Mouse (Mus musculus) retina, postnatal 1 day (tissue): Measurements from ENCODE around the gene 1810046K07Rik.

ENCODE experiments used
- DNase-seq: peaks from one replicate; pipeline ENCODE4 v3.0.0-alpha.2; 2012

Gene 1810046K07Rik

DNA sequence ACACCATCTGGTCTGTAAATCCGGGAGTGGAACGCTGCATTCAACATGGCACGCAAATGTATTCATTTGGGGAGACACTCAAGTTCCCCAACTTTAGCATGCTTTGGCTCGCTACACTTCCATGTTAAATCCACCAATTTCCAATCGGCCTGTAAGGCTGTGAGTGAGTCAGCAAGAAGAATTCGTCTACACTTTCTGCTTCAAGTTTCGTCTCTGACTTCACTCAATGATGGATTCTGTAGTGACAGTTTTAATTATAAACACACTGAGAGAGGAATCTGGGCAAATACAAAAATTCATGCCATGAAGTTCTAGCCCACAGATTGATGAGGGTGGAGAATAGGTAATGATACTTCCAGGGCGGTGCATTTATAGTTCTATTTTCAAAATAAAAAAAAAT is 35.2 kb downstream of the 1810046K07Rik start:
- no peak for DNase-seq

GRCm38 (mm10) chr9:51292674-51293073 is 36.0 kb downstream of the 1810046K07Rik start:
- DNase-seq: peak; percentile 89

DNA sequence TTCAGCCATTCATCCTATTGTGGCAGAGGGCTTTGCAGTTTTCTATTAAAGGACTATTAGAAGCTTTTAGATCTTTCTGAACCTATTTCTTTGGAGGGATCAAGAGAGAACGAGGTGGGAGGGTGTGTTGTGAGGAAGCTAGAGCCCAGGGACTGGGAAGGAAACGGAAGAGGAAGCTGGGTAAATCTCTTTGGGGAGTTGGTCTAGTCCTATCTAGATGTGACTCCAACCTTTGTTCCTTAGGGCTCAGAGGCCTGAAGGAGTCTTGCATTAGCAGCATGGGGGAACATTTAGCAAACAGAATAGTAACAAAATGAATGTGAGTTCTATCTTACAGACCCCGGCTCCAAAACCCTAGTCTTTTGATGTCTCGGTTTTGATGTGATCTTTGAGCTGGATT is 37.7 kb downstream of the 1810046K07Rik start:
- no peak for DNase-seq

GRCm38 (mm10) chr9:51286079-51286478 is 42.6 kb downstream of the 1810046K07Rik start:
- DNase-seq: no peak

GRCm38 (mm10) chr9:51278500-51279381 is 50.0 kb downstream of the 1810046K07Rik start, which contains the start of gene Colca2:
Gene Colca2 (minus strand): TSS chr9:51278569.
- DNase-seq: peak; percentile 83

DNA sequence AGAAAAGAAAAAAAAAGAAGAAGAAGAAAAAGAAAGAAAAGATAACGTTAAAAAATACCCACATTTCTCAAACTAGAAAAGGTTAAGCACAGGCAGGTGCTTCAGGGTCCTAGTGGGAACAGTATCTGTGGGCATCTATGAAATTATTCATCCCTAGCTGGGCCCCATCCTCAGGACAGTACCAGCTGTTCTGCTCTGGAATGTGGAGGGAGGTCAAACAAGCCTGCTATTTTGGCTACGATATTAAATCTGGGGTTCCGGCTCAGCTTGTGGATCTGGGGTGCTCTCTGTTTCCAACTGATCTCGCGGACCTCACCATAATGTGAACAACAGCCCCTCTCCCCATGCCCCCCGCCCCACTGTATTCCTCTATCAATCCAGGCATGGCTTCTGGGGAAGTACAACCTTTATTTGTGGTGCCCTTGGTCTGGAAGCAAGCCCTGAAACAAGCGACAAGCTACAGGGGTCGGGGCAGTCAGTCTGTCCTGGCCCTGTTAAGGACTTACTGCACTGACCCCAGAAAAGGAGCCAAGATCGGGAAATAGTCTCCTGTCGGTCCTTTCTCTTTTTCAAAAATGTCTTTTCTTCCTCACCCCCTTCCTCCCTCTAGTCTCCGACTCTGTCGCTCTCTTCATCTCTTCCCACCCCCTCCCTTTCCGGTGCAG is 50.8 kb downstream of the 1810046K07Rik start:
- peak; percentile 16 for DNase-seq

- DNase-seq: peak; percentile 7
These were observed 54.0 kb downstream of the 1810046K07Rik start for GRCm38 (mm10) chr9:51274678-51275077.

- DNase-seq: no peak
These were observed 55.0 kb downstream of the 1810046K07Rik start for GRCm38 (mm10) chr9:51273581-51274154.

DNA sequence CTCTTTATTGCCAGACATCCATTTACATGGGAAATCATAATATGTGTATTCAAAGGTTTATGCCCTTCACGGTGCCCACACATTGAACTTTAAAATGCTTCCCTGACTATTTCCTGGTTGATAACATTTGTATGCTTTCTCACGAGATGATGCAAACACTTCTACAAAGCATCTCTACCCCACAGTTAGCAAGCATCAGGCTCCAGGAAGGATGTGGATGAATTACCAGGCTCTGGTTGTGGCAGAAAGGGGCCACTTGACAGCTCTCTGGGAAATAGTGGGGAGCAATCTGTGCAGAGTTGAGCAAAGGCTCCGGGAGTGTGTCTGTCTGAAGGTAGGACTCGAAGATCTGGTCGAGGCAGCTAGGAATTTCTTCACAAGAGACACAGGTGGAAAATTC is 56.6 kb downstream of the 1810046K07Rik start:
- no peak for DNase-seq

DNA sequence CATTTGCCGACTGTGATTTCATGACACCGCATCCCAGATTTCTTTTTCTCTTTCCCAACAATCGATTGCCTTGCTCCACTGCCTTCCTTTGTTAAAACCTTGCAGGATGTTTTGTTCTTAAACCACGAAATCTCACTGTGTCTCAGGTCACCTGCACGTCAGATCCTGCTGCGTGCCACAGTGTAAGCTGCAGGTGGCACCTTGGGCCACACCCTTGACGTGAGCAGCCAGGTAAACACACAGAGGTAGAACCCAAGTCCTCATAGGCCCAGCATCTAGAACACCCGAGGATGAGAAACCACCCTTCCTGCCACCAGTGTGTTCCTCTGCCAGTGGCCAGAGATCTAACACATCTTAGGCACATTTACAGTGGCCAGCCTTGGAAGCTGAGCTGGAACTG is 57.6 kb downstream of the 1810046K07Rik start:
- no peak for DNase-seq

- DNase-seq: no peak
These were observed 59.9 kb downstream of the 1810046K07Rik start for GRCm38 (mm10) chr9:51268852-51269251.

GRCm38 (mm10) chr9:51258426-51258825 is 70.3 kb downstream of the 1810046K07Rik start:
- DNase-seq: no peak

GRCm38 (mm10) chr9:51256780-51257502 is 71.8 kb downstream of the 1810046K07Rik start:
- no peak for DNase-seq
